Mouse (Mus musculus) liver, embryonic 15.5 days (tissue): ENCODE results near the gene Podxl2. TPM values are rescaled to one million over a fixed set of nuclear protein-coding genes. Genes with fewer than 3 reads are reported as not detected.

ENCODE experiments used
- ATAC-seq: fragments of 200-750 bp; cut with Nextera tagmentation; 2 replicates; pipeline ENCODE4 v1.8.0; 2017; ENCODE audit warnings: moderate number of reproducible peaks, mild to moderate bottlenecking, moderate library complexity; ENCODE audit not compliant: insufficient read depth
- H3K27ac ChIP-seq: fragments of 300-500 bp; sonication (generic); replicated peaks from 2 replicates; pipeline ENCODE4 v1.5.1; 2015; ENCODE audit warnings: mild to moderate bottlenecking, inconsistent platforms
- H3K27me3 ChIP-seq: fragments of 300-500 bp; sonication (generic); 2 replicates; pipeline ENCODE4 v1.6.1; 2015; ENCODE audit warnings: mild to moderate bottlenecking, inconsistent platforms
- H3K36me3 ChIP-seq: fragments of 300-500 bp; sonication (generic); replicated peaks from 2 replicates; pipeline ENCODE4 v1.6.1; 2015; ENCODE audit warnings: moderate library complexity, mild to moderate bottlenecking, inconsistent platforms
- H3K4me1 ChIP-seq: fragments of 300-500 bp; sonication (generic); replicated peaks from 2 replicates; pipeline ENCODE4 v1.6.1; 2015; ENCODE audit warnings: inconsistent platforms
- H3K4me2 ChIP-seq: fragments of 300-500 bp; sonication (generic); 2 replicates; pipeline ENCODE4 v1.6.1; 2015; ENCODE audit warnings: moderate library complexity, mild to moderate bottlenecking, inconsistent platforms
- H3K4me3 ChIP-seq: fragments of 300-500 bp; sonication (generic); replicated peaks from 2 replicates; pipeline ENCODE4 v1.5.1; 2015; ENCODE audit warnings: mild to moderate bottlenecking, inconsistent platforms
- H3K9ac ChIP-seq: fragments of 300-500 bp; sonication (generic); 2 replicates; pipeline ENCODE4 v1.6.1; 2015; ENCODE audit warnings: moderate library complexity, mild to moderate bottlenecking, inconsistent platforms
- H3K9me3 ChIP-seq: fragments of 300-500 bp; sonication (generic); replicated peaks from 2 replicates; pipeline ENCODE4 v1.6.1; 2016; ENCODE audit warnings: inconsistent platforms
- WGBS: fragments of 180-500 bp; shearing (Covaris S2); methylation state at CpG from one replicate; pipeline ENCODE4 v1.1.7; 2015; ENCODE audit warnings: mixed read lengths; ENCODE audit not compliant: insufficient replicate concordance; 5-methylcytosine and 5-hydroxymethylcytosine counted together
- polyA plus RNA-seq: library from polyadenylated mRNA; unstranded; fragments of >200 nt; fragmentation: Nextera tagmentation; extraction: Ambion mirVana; gene quantifications from 2 replicates; pipeline ENCODE4 v1.2.1, GENCODE M21; 2015

The Podxl2 gene
- polyA plus RNA-seq, 1 experiment from 2014 or later: 1.7 TPM

- ATAC-seq: no peak
- Histone ChIP-seq H3K4me3 (no peak overlapping the region), H3K36me3 (peaks cover 13% of the 10 kb centered on the region), H3K9me3 (no peaks in the 10 kb centered on the region), H3K4me2 (peak overlapping the region; percentile 100; the same call in 1 of the 2 replicates), H3K27ac (no peak overlapping the region), H3K9ac (no peak overlapping the region), H3K4me1 (peaks cover 33% of the 10 kb centered on the region), H3K27me3 (peaks cover 23% of the 10 kb centered on the region)
- WGBS: 68% methylated on average over 9 of the region's 9 CpGs
Observed at GRCm38 (mm10) chr6:88843781-88844725, 30.8 kb downstream of the Podxl2 start.

- Histone ChIP-seq H3K27me3 (peaks cover 18% of the 10 kb centered on the region), H3K9me3 (no peaks in the 10 kb centered on the region), H3K4me1 (peaks cover 34% of the 10 kb centered on the region), H3K4me2 (peak overlapping the region; percentile 100), H3K27ac (0 out of 2 replicates have a peak overlapping the region, but pooled peaks have one; percentile 98), H3K36me3 (peaks cover 21% of the 10 kb centered on the region), H3K4me3 (peak overlapping the region; percentile 81), H3K9ac (peak overlapping the region; percentile 87)
- WGBS: 79% methylated on average over 7 of the region's 7 CpGs
- no peak for ATAC-seq
Observed at GRCm38 (mm10) chr6:88843241-88843640, 31.6 kb downstream of the Podxl2 start.

- peaks cover 39% of the 10 kb centered on the region for H3K4me1 ChIP-seq
- peak overlapping the region; percentile 98 for H3K27ac ChIP-seq
- peaks cover 18% of the 10 kb centered on the region for H3K27me3 ChIP-seq
- H3K9me3 ChIP-seq: no peaks in the 10 kb centered on the region
- 2% methylated on average over 32 of the region's 32 CpGs for WGBS
- peak overlapping the region; percentile 81 for H3K4me3 ChIP-seq
- peak overlapping the region; percentile 100 for H3K4me2 ChIP-seq
- H3K36me3 ChIP-seq: peaks cover 26% of the 10 kb centered on the region
- H3K9ac ChIP-seq: peak overlapping the region; percentile 87
- ATAC-seq: no peak
Observed at GRCm38 (mm10) chr6:88842731-88843151, 32.1 kb downstream of the Podxl2 start.

- H3K27ac ChIP-seq: peak within 1 kb of the TSS; percentile 98
- peaks cover 33% of the 10 kb centered on the region for H3K36me3 ChIP-seq
- no peaks in the 10 kb centered on the region for H3K9me3 ChIP-seq
- H3K4me1 ChIP-seq: peaks cover 44% of the 10 kb centered on the region
- peak within 1 kb of the TSS; percentile 100 for H3K4me2 ChIP-seq
- ATAC-seq: peak; percentile 91
- peaks cover 14% of the 10 kb centered on the region for H3K27me3 ChIP-seq
- H3K4me3 ChIP-seq: peak within 1 kb of the TSS; percentile 81
- H3K9ac ChIP-seq: peak within 1 kb of the TSS; percentile 90
- under 1% methylated on average over 72 of the region's 72 CpGs for WGBS
Observed at GRCm38 (mm10) chr6:88841781-88842689, 32.8 kb downstream of the Podxl2 start, which contains the start of gene Abtb1. TSS of gene Abtb1 (minus strand) at chr6:88841984.

GRCm38 (mm10) chr6:88841514-88841780, 33.4 kb downstream of the Podxl2 start:
- under 1% methylated on average over 22 of the region's 22 CpGs for WGBS

GRCm38 (mm10) chr6:88840791-88841513, 33.9 kb downstream of the Podxl2 start:
- Histone ChIP-seq H3K4me1 (peaks cover 54% of the 10 kb centered on the region), H3K27ac (peak overlapping the region; percentile 98), H3K9ac (peak overlapping the region; percentile 90), H3K4me2 (peak overlapping the region; percentile 100), H3K27me3 (0 out of 2 replicates have a peak, but pooled peaks cover 6% of the 10 kb centered on the region), H3K9me3 (no peaks in the 10 kb centered on the region), H3K36me3 (peaks cover 44% of the 10 kb centered on the region), H3K4me3 (peak overlapping the region; percentile 81)
- no peak for ATAC-seq
- 51% methylated on average over 9 of the region's 9 CpGs for WGBS

More at GRCm38 (mm10) chr6:88841514-88841780, 33.4 kb downstream of the Podxl2 start:
- H3K27ac ChIP-seq: peak overlapping the region; percentile 98
- H3K36me3 ChIP-seq: peaks cover 39% of the 10 kb centered on the region
- no peaks in the 10 kb centered on the region for H3K9me3 ChIP-seq
- H3K4me2 ChIP-seq: peak overlapping the region; percentile 100
- peak overlapping the region; percentile 90 for H3K9ac ChIP-seq
- peak overlapping the region; percentile 81 for H3K4me3 ChIP-seq
- peaks cover 10% of the 10 kb centered on the region for H3K27me3 ChIP-seq
- H3K4me1 ChIP-seq: peaks cover 50% of the 10 kb centered on the region
- ATAC-seq: peak; percentile 36

GRCm38 (mm10) chr6:88840211-88840610, 34.6 kb downstream of the Podxl2 start:
- no peaks in the 10 kb centered on the region for H3K9me3 ChIP-seq
- WGBS: 64% methylated on average over 3 of the region's 3 CpGs
- peak overlapping the region; percentile 98 for H3K27ac ChIP-seq
- no peak for ATAC-seq
- H3K4me2 ChIP-seq: peak overlapping the region; percentile 100
- peaks cover 50% of the 10 kb centered on the region for H3K36me3 ChIP-seq
- H3K9ac ChIP-seq: peak overlapping the region; percentile 90
- 0 out of 2 replicates have a peak, but pooled peaks cover under 1% of the 10 kb centered on the region for H3K27me3 ChIP-seq
- H3K4me1 ChIP-seq: peaks cover 62% of the 10 kb centered on the region
- peak overlapping the region; percentile 81 for H3K4me3 ChIP-seq

GRCm38 (mm10) chr6:88839135-88839970, 35.5 kb downstream of the Podxl2 start:
- H3K27me3 ChIP-seq: no peaks in the 10 kb centered on the region
- H3K9ac ChIP-seq: no peak overlapping the region
- H3K4me3 ChIP-seq: peak overlapping the region; percentile 81; the same call in 1 of the 2 replicates
- H3K9me3 ChIP-seq: no peaks in the 10 kb centered on the region
- peaks cover 50% of the 10 kb centered on the region for H3K36me3 ChIP-seq
- no peak for ATAC-seq
- H3K4me2 ChIP-seq: peak overlapping the region; percentile 100; the same call in 1 of the 2 replicates
- H3K27ac ChIP-seq: no peak overlapping the region; the same call in 1 of the 2 replicates
- 83% methylated on average over 26 of the region's 26 CpGs for WGBS
- H3K4me1 ChIP-seq: peaks cover 70% of the 10 kb centered on the region

- no peak overlapping the region for H3K9ac ChIP-seq
- H3K4me1 ChIP-seq: peaks cover 77% of the 10 kb centered on the region
- no peak for ATAC-seq
- peaks cover 50% of the 10 kb centered on the region for H3K36me3 ChIP-seq
- H3K4me2 ChIP-seq: no peak overlapping the region
- no peaks in the 10 kb centered on the region for H3K9me3 ChIP-seq
- 88% methylated on average over 10 of the region's 10 CpGs for WGBS
- no peaks in the 10 kb centered on the region for H3K27me3 ChIP-seq
- H3K27ac ChIP-seq: 0 out of 2 replicates have a peak overlapping the region, but pooled peaks have one; percentile 90
- H3K4me3 ChIP-seq: no peak overlapping the region
Observed at GRCm38 (mm10) chr6:88838613-88839012, 36.2 kb downstream of the Podxl2 start.
